Mouse (Mus musculus): ENCODE measurements around the gene Ccdc14. TPM values are rescaled to one million over a fixed set of nuclear protein-coding genes. Genes with fewer than 3 reads are reported as not detected.

Gene Ccdc14
- total and polyA plus RNA-seq, 3 experiments, result 1.3 to 2.8 (median 2.4) TPM

DNA sequence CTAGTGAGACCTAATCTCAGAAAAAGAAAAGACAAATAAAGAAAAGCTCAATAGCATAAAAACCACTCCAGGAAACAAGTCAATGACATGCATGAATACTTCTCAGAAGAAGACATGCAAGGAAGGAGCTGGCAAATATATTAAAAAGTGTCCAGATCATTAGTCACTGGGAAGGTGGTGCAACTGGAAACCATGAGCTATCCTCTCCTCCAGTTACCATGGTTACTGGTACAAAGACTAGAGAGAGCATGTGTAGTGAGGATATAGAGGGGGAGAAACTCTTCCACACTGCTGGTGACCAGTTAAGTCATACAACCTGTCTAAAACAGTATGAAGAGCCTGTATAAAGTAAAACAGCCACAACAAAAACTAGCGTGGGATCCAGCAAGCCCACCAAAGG is 75.8 kb downstream of the Ccdc14 start:
- Histone ChIP-seq H3K36me3 (ENCODE audit: control insufficient read depth, insufficient read depth, low read length) (no peaks in the 10 kb centered on the region), H3K79me2 (replicated peaks; ENCODE audit: control insufficient read depth, insufficient read depth, low read length) (no peaks in the 10 kb centered on the region), H3K4me1 (ENCODE audit: control insufficient read depth, insufficient read depth, low read length) (no peaks in the 10 kb centered on the region), H3K4me3 (no peak overlapping the region), H3K27ac (no peak overlapping the region), H3K27me3 (ENCODE audit: control insufficient read depth, insufficient read depth, low read length) (no peaks in the 10 kb centered on the region), H3K9ac (ENCODE audit: low read depth, low read length) (no peak overlapping the region)
- intact Hi-C loops (cut with DNase I), result no loop called here
- 90% methylated on average over 1 of the region's 1 CpGs for WGBS
- no peak for DNase-seq
- TF ChIP-seq CTCF (IDR thresholded peaks at IDR 0.05), result no peak
- no peak for TF ChIP-seq POLR2A (IDR thresholded peaks at IDR 0.05; ENCODE audit: insufficient read depth, low read depth, low read length)
- TF ChIP-seq EP300 (IDR thresholded peaks at IDR 0.05; ENCODE audit: insufficient read depth, low read depth, low read length), result no peak

DNA sequence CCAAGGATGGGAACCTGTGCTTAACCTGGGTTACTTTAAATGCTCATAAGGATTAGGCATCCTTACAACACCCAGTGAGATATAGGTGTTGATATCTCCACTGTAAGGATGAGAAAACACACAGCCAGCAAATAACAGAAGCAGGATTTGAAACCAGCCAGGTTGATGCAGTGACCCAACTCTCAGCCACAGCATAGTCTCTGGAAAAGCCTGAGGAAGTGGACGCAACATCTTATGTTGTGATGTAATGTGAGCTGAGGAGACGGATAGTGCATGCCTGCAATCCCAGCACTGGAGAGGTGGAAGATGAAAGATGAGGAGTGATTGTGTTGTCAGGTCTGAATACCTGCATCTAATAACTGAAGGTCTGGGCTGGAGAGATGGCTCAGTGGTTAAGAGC is 77.0 kb downstream of the Ccdc14 start:
- WGBS, result 99% methylated on average over 2 of the region's 2 CpGs
- no peaks in the 10 kb centered on the region for H3K27me3 ChIP-seq (ENCODE audit: control insufficient read depth, insufficient read depth, low read length)
- no peak overlapping the region for H3K27ac ChIP-seq
- intact Hi-C loops (cut with DNase I), result no loop called here
- H3K79me2 ChIP-seq (replicated peaks; ENCODE audit: control insufficient read depth, insufficient read depth, low read length), result no peaks in the 10 kb centered on the region
- H3K36me3 ChIP-seq (ENCODE audit: control insufficient read depth, insufficient read depth, low read length), result no peaks in the 10 kb centered on the region
- TF ChIP-seq EP300 (IDR thresholded peaks at IDR 0.05; ENCODE audit: insufficient read depth, low read depth, low read length) (no peak), POLR2A (IDR thresholded peaks at IDR 0.05; ENCODE audit: insufficient read depth, low read depth, low read length) (no peak), CTCF (IDR thresholded peaks at IDR 0.05) (no peak)
- no peak overlapping the region for H3K4me3 ChIP-seq
- no peaks in the 10 kb centered on the region for H3K4me1 ChIP-seq (ENCODE audit: control insufficient read depth, insufficient read depth, low read length)
- H3K9ac ChIP-seq (ENCODE audit: low read depth, low read length), result no peak overlapping the region
- DNase-seq, result no peak

DNA sequence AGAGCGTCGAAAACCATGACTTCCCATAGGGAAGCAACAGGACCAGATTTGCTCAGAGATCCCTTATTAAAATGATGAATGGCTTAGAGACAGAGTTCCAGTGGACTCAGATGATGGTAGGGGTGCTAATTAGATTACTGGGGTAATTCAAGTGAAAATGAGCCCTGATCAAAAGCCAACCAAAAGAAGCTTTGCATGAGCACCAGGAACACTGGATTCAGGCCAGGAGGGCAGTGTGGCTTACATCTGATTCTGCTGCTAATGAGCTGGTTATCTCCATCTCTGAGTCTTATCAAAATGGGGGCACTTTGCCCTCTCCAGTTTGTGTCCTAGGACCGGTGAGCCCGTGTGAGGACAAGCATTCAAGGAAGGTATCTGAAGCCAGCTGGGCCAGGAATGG is 78.0 kb downstream of the Ccdc14 start:
- Histone ChIP-seq H3K79me2 (replicated peaks; ENCODE audit: control insufficient read depth, insufficient read depth, low read length) (no peaks in the 10 kb centered on the region), H3K9ac (ENCODE audit: low read depth, low read length) (no peak overlapping the region), H3K36me3 (ENCODE audit: control insufficient read depth, insufficient read depth, low read length) (no peaks in the 10 kb centered on the region), H3K27ac (no peak overlapping the region), H3K27me3 (ENCODE audit: control insufficient read depth, insufficient read depth, low read length) (no peaks in the 10 kb centered on the region), H3K4me1 (ENCODE audit: control insufficient read depth, insufficient read depth, low read length) (no peaks in the 10 kb centered on the region), H3K4me3 (no peak overlapping the region)
- intact Hi-C loops (cut with DNase I), result no loop called here
- TF ChIP-seq EP300 (IDR thresholded peaks at IDR 0.05; ENCODE audit: insufficient read depth, low read depth, low read length), result no peak
- no peak for TF ChIP-seq CTCF (IDR thresholded peaks at IDR 0.05)
- no peak for TF ChIP-seq POLR2A (IDR thresholded peaks at IDR 0.05; ENCODE audit: insufficient read depth, low read depth, low read length)
- no peak for DNase-seq
- WGBS, result 59% methylated on average over 4 of the region's 4 CpGs

DNA sequence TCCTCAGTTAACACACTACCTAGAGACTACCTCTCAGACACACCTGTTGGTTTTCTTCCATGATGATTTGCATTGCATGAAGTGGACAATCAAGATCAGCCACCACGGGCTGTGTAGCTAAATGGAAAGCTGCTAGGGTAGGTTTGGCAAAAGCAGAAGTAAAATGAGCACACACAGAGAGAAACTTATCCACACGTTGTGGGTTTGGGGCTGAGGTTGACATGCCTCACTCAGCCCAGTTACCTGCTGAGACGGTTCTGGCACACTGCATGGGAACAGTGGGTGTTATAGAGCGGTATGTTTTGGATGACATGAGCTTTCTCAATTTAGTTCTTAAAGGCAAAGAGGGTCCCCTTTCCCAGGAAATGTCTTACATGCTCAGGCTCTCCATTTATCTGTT is 79.7 kb downstream of the Ccdc14 start:
- Histone ChIP-seq H3K27me3 (ENCODE audit: control insufficient read depth, insufficient read depth, low read length) (no peaks in the 10 kb centered on the region), H3K36me3 (ENCODE audit: control insufficient read depth, insufficient read depth, low read length) (no peaks in the 10 kb centered on the region), H3K27ac (no peak overlapping the region), H3K79me2 (replicated peaks; ENCODE audit: control insufficient read depth, insufficient read depth, low read length) (no peaks in the 10 kb centered on the region), H3K9ac (ENCODE audit: low read depth, low read length) (no peak overlapping the region), H3K4me1 (ENCODE audit: control insufficient read depth, insufficient read depth, low read length) (no peaks in the 10 kb centered on the region), H3K4me3 (no peak overlapping the region)
- 78% methylated on average over 4 of the region's 4 CpGs for WGBS
- intact Hi-C loops (cut with DNase I), result no loop called here
- no peak for DNase-seq
- TF ChIP-seq POLR2A (IDR thresholded peaks at IDR 0.05; ENCODE audit: insufficient read depth, low read depth, low read length) (no peak), EP300 (IDR thresholded peaks at IDR 0.05; ENCODE audit: insufficient read depth, low read depth, low read length) (no peak), CTCF (IDR thresholded peaks at IDR 0.05) (no peak)

DNA sequence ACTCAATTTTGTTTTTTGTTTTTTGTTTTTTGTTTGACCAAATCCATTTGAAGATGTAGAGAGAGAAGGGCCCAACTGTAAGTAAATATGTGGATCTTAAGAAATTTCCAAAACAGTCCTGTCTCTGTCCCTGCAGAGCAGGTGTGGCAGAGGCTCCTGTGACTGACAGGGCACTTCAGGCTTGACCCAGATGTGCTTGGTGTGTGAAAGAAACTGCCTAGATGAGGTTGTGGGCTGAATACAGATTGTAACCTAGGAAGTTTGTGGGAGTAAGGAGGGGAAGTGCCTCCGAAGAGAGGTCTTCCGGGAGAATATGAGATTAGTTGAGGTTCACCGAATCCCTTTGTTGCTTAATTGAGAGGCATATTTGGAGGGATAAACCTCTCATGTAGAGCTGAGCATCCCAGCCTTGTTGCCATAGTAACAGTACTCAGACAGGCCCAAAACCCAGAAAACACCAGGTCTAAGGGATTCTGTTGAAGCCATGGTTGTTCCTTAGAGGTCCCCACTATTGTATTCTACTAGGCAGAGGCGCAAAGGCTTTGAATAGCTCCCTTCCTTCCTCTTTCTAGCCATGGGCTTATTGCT is 82.1 kb downstream of the Ccdc14 start:
- Histone ChIP-seq H3K79me2 (replicated peaks; ENCODE audit: control insufficient read depth, insufficient read depth, low read length) (no peaks in the 10 kb centered on the region), H3K27ac (no peak overlapping the region), H3K9ac (ENCODE audit: low read depth, low read length) (no peak overlapping the region), H3K4me3 (no peak overlapping the region), H3K36me3 (ENCODE audit: control insufficient read depth, insufficient read depth, low read length) (no peaks in the 10 kb centered on the region), H3K27me3 (ENCODE audit: control insufficient read depth, insufficient read depth, low read length) (no peaks in the 10 kb centered on the region), H3K4me1 (ENCODE audit: control insufficient read depth, insufficient read depth, low read length) (no peaks in the 10 kb centered on the region)
- TF ChIP-seq POLR2A (IDR thresholded peaks at IDR 0.05; ENCODE audit: insufficient read depth, low read depth, low read length) (no peak), EP300 (IDR thresholded peaks at IDR 0.05; ENCODE audit: insufficient read depth, low read depth, low read length) (no peak), CTCF (IDR thresholded peaks at IDR 0.05) (no peak)
- WGBS, result 41% methylated on average over 4 of the region's 4 CpGs
- DNase-seq, result no peak
- intact Hi-C loops (cut with DNase I), result no loop called here

Other genes starting within 250 kb of the Ccdc14 start
- gene Kalrn, start 117.1 kb upstream of the Ccdc14 start, total RNA-seq (2021), result 10 to 100 TPM; 26.1 to 31.8 TPM
- gene Kalrn, start 117.1 kb upstream of the Ccdc14 start, polyA plus RNA-seq (2012; rRNA removed), result 8.2 and 13.6 TPM in 2 replicates
- gene Ropn1, start 40.7 kb upstream of the Ccdc14 start, total RNA-seq (2021), result not detected
- gene Ropn1, start 40.7 kb upstream of the Ccdc14 start, polyA plus RNA-seq (2012; rRNA removed), result 0.47 and 0.62 TPM in 2 replicates
- 10 to 100 TPM; 32.9 to 42.3 TPM for gene Mylk, start 54.6 kb downstream of the Ccdc14 start, total RNA-seq (2021)
- gene Mylk, start 54.6 kb downstream of the Ccdc14 start, polyA plus RNA-seq (2012; rRNA removed), result 23.1 and 28.3 TPM in 2 replicates

All from heart, adult 2 months (tissue).